Mouse (Mus musculus): ENCODE measurements around the gene Fam19a1. TPM values are rescaled to one million over a fixed set of nuclear protein-coding genes. Genes with fewer than 3 reads are reported as not detected.

Fam19a1 gene
- polyA plus RNA-seq, 1 experiment from 2014 or later: 8.9 TPM

- H3K27ac ChIP-seq: no peak overlapping the region
These were observed 256.6 kb downstream of the Fam19a1 start for GRCm38 (mm10) chr6:96369544-96369943.

GRCm38 (mm10) chr6:96372848-96373247 is 259.9 kb downstream of the Fam19a1 start:
- H3K9me3 ChIP-seq: no peaks in the 10 kb centered on the region
- no peaks in the 10 kb centered on the region for H3K4me1 ChIP-seq (replicated peaks)
- no peak overlapping the region for H3K27ac ChIP-seq
- H3K27me3 ChIP-seq: no peaks in the 10 kb centered on the region
- H3K9ac ChIP-seq (replicated peaks): no peak overlapping the region
- H3K4me2 ChIP-seq: no peak overlapping the region
- no peak overlapping the region for H3K4me3 ChIP-seq (replicated peaks)
- no peaks in the 10 kb centered on the region for H3K36me3 ChIP-seq
- no peak for ATAC-seq (ENCODE audit: insufficient number of reproducible peaks, insufficient read depth, low FRiP score, low TSS enrichment, low read depth)
- WGBS: 94% methylated on average over 6 of the region's 6 CpGs

More at GRCm38 (mm10) chr6:96369544-96369943, 256.6 kb downstream of the Fam19a1 start:
- Histone ChIP-seq H3K4me2 (no peak overlapping the region), H3K9ac (replicated peaks) (no peak overlapping the region), H3K9me3 (no peaks in the 10 kb centered on the region), H3K4me3 (replicated peaks) (no peak overlapping the region), H3K27me3 (no peaks in the 10 kb centered on the region), H3K36me3 (no peaks in the 10 kb centered on the region), H3K4me1 (replicated peaks) (no peaks in the 10 kb centered on the region)
- no peak for ATAC-seq (ENCODE audit: insufficient number of reproducible peaks, insufficient read depth, low FRiP score, low TSS enrichment, low read depth)
- WGBS: 92% methylated on average over 3 of the region's 3 CpGs

- H3K27ac ChIP-seq: no peak overlapping the region
- no peaks in the 10 kb centered on the region for H3K27me3 ChIP-seq
- H3K4me1 ChIP-seq (replicated peaks): no peaks in the 10 kb centered on the region
- no peak for ATAC-seq (ENCODE audit: insufficient number of reproducible peaks, insufficient read depth, low FRiP score, low TSS enrichment, low read depth)
- H3K9ac ChIP-seq (replicated peaks): no peak overlapping the region
- no peak overlapping the region for H3K4me3 ChIP-seq (replicated peaks)
- no peak overlapping the region for H3K4me2 ChIP-seq
- 85% methylated on average over 2 of the region's 2 CpGs for WGBS
- no peaks in the 10 kb centered on the region for H3K9me3 ChIP-seq
- no peaks in the 10 kb centered on the region for H3K36me3 ChIP-seq
These were observed 260.3 kb downstream of the Fam19a1 start for GRCm38 (mm10) chr6:96373274-96373673.

- Histone ChIP-seq H3K36me3 (no peaks in the 10 kb centered on the region), H3K4me1 (replicated peaks) (no peaks in the 10 kb centered on the region), H3K4me2 (no peak overlapping the region), H3K9ac (replicated peaks) (no peak overlapping the region), H3K9me3 (no peaks in the 10 kb centered on the region), H3K27me3 (no peaks in the 10 kb centered on the region), H3K4me3 (replicated peaks) (no peak overlapping the region), H3K27ac (no peak overlapping the region)
- WGBS: 60% methylated on average over 3 of the region's 3 CpGs
- ATAC-seq (ENCODE audit: insufficient number of reproducible peaks, insufficient read depth, low FRiP score, low TSS enrichment, low read depth): no peak
These were observed 263.8 kb downstream of the Fam19a1 start for GRCm38 (mm10) chr6:96376773-96377172.

- H3K4me3 ChIP-seq (replicated peaks): no peak overlapping the region
- H3K27me3 ChIP-seq: no peaks in the 10 kb centered on the region
- no peak for ATAC-seq (ENCODE audit: insufficient number of reproducible peaks, insufficient read depth, low FRiP score, low TSS enrichment, low read depth)
- 46% methylated on average over 4 of the region's 4 CpGs for WGBS
- H3K4me1 ChIP-seq (replicated peaks): no peaks in the 10 kb centered on the region
- H3K27ac ChIP-seq: no peak overlapping the region
- H3K9ac ChIP-seq (replicated peaks): no peak overlapping the region
- no peaks in the 10 kb centered on the region for H3K9me3 ChIP-seq
- H3K4me2 ChIP-seq: no peak overlapping the region
- H3K36me3 ChIP-seq: no peaks in the 10 kb centered on the region
These were observed 266.3 kb downstream of the Fam19a1 start for GRCm38 (mm10) chr6:96379229-96379628.

GRCm38 (mm10) chr6:96384441-96384840 is 271.5 kb downstream of the Fam19a1 start:
- ATAC-seq (ENCODE audit: insufficient number of reproducible peaks, insufficient read depth, low FRiP score, low TSS enrichment, low read depth): no peak
- WGBS: 61% methylated on average over 1 of the region's 1 CpGs

GRCm38 (mm10) chr6:96418866-96419265 is 305.9 kb downstream of the Fam19a1 start:
- no peak overlapping the region for H3K27ac ChIP-seq
- no peak overlapping the region for H3K9ac ChIP-seq (replicated peaks)
- H3K4me3 ChIP-seq (replicated peaks): no peak overlapping the region
- H3K4me2 ChIP-seq: no peak overlapping the region
- 87% methylated on average over 4 of the region's 4 CpGs for WGBS
- no peak for ATAC-seq (ENCODE audit: insufficient number of reproducible peaks, insufficient read depth, low FRiP score, low TSS enrichment, low read depth)
- no peaks in the 10 kb centered on the region for H3K36me3 ChIP-seq
- no peaks in the 10 kb centered on the region for H3K27me3 ChIP-seq
- H3K4me1 ChIP-seq (replicated peaks): no peaks in the 10 kb centered on the region
- no peaks in the 10 kb centered on the region for H3K9me3 ChIP-seq

More at GRCm38 (mm10) chr6:96384441-96384840, 271.5 kb downstream of the Fam19a1 start:
- H3K36me3 ChIP-seq: no peaks in the 10 kb centered on the region
- no peak overlapping the region for H3K4me3 ChIP-seq (replicated peaks)
- H3K9ac ChIP-seq (replicated peaks): no peak overlapping the region
- no peak overlapping the region for H3K4me2 ChIP-seq
- no peaks in the 10 kb centered on the region for H3K27me3 ChIP-seq
- H3K27ac ChIP-seq: no peak overlapping the region
- H3K9me3 ChIP-seq: no peaks in the 10 kb centered on the region
- H3K4me1 ChIP-seq (replicated peaks): no peaks in the 10 kb centered on the region

- H3K36me3 ChIP-seq: no peaks in the 10 kb centered on the region
- H3K4me3 ChIP-seq (replicated peaks): no peak overlapping the region
- no peaks in the 10 kb centered on the region for H3K9me3 ChIP-seq
- H3K4me2 ChIP-seq: no peak overlapping the region
- H3K27ac ChIP-seq: no peak overlapping the region
- ATAC-seq (ENCODE audit: insufficient number of reproducible peaks, insufficient read depth, low FRiP score, low TSS enrichment, low read depth): no peak
- H3K27me3 ChIP-seq: no peaks in the 10 kb centered on the region
- 73% methylated on average over 5 of the region's 5 CpGs for WGBS
- no peak overlapping the region for H3K9ac ChIP-seq (replicated peaks)
- H3K4me1 ChIP-seq (replicated peaks): no peaks in the 10 kb centered on the region
These were observed 306.9 kb downstream of the Fam19a1 start for GRCm38 (mm10) chr6:96419704-96420382.

- no peak overlapping the region for H3K4me2 ChIP-seq
- no peak overlapping the region for H3K27ac ChIP-seq
- H3K27me3 ChIP-seq: no peaks in the 10 kb centered on the region
- H3K4me3 ChIP-seq (replicated peaks): no peak overlapping the region
- no peaks in the 10 kb centered on the region for H3K4me1 ChIP-seq (replicated peaks)
- no peak for ATAC-seq (ENCODE audit: insufficient number of reproducible peaks, insufficient read depth, low FRiP score, low TSS enrichment, low read depth)
- WGBS: 52% methylated on average over 2 of the region's 2 CpGs
- no peaks in the 10 kb centered on the region for H3K36me3 ChIP-seq
- H3K9ac ChIP-seq (replicated peaks): no peak overlapping the region
- no peaks in the 10 kb centered on the region for H3K9me3 ChIP-seq
These were observed 307.6 kb downstream of the Fam19a1 start for GRCm38 (mm10) chr6:96420515-96420914.

- 70% methylated on average over 6 of the region's 6 CpGs for WGBS
- H3K36me3 ChIP-seq: no peaks in the 10 kb centered on the region
- no peak overlapping the region for H3K27ac ChIP-seq
- H3K4me1 ChIP-seq (replicated peaks): no peaks in the 10 kb centered on the region
- no peak for ATAC-seq (ENCODE audit: insufficient number of reproducible peaks, insufficient read depth, low FRiP score, low TSS enrichment, low read depth)
- H3K9me3 ChIP-seq: no peaks in the 10 kb centered on the region
- no peak overlapping the region for H3K4me2 ChIP-seq
- H3K9ac ChIP-seq (replicated peaks): no peak overlapping the region
- no peak overlapping the region for H3K4me3 ChIP-seq (replicated peaks)
- H3K27me3 ChIP-seq: no peaks in the 10 kb centered on the region
These were observed 316.4 kb downstream of the Fam19a1 start for GRCm38 (mm10) chr6:96429390-96429789.

GRCm38 (mm10) chr6:96432397-96432796 is 319.4 kb downstream of the Fam19a1 start:
- no peaks in the 10 kb centered on the region for H3K36me3 ChIP-seq
- no peak overlapping the region for H3K4me2 ChIP-seq
- peaks cover 6% of the 10 kb centered on the region for H3K4me1 ChIP-seq (replicated peaks)
- 78% methylated on average over 3 of the region's 3 CpGs for WGBS
- no peak overlapping the region for H3K27ac ChIP-seq
- H3K27me3 ChIP-seq: no peaks in the 10 kb centered on the region
- no peak overlapping the region for H3K9ac ChIP-seq (replicated peaks)
- H3K9me3 ChIP-seq: no peaks in the 10 kb centered on the region
- ATAC-seq (ENCODE audit: insufficient number of reproducible peaks, insufficient read depth, low FRiP score, low TSS enrichment, low read depth): no peak
- no peak overlapping the region for H3K4me3 ChIP-seq (replicated peaks)

GRCm38 (mm10) chr6:96433896-96434295 is 320.9 kb downstream of the Fam19a1 start:
- H3K27ac ChIP-seq: no peak overlapping the region

More at GRCm38 (mm10) chr6:96433896-96434295, 320.9 kb downstream of the Fam19a1 start:
- no peak for ATAC-seq (ENCODE audit: insufficient number of reproducible peaks, insufficient read depth, low FRiP score, low TSS enrichment, low read depth)
- no peaks in the 10 kb centered on the region for H3K27me3 ChIP-seq
- peaks cover 12% of the 10 kb centered on the region for H3K4me1 ChIP-seq (replicated peaks)
- no peaks in the 10 kb centered on the region for H3K36me3 ChIP-seq
- H3K9ac ChIP-seq (replicated peaks): no peak overlapping the region
- H3K4me3 ChIP-seq (replicated peaks): no peak overlapping the region
- H3K4me2 ChIP-seq: no peak overlapping the region
- no peaks in the 10 kb centered on the region for H3K9me3 ChIP-seq
- 84% methylated on average over 1 of the region's 1 CpGs for WGBS
